Mouse (Mus musculus) forebrain, embryonic 11.5 days (tissue): ENCODE data around the gene Agpat3. TPM values are rescaled to one million over a fixed set of nuclear protein-coding genes. Genes with fewer than 3 reads are reported as not detected.

Source experiments
- ATAC-seq: fragments of 200-750 bp; cut with Nextera tagmentation; replicated peaks from 2 replicates; pipeline ENCODE4 v1.8.0; 2017; ENCODE audit warnings: moderate TSS enrichment; ENCODE audit not compliant: low FRiP score
- DNase-seq: peaks from one replicate; pipeline ENCODE4 v3.0.0-alpha.2; 2017; ENCODE audit warnings: low spot score
- H3K27ac ChIP-seq: fragments of 300-500 bp; sonication (generic); 2 replicates; pipeline ENCODE4 v1.5.1; 2014; ENCODE audit warnings: low read depth, low read length
- H3K27me3 ChIP-seq: fragments of 300-500 bp; sonication (generic); 2 replicates; pipeline ENCODE4 v1.6.1; 2014; ENCODE audit warnings: mild to moderate bottlenecking, low read length, mixed read lengths; ENCODE audit not compliant: control insufficient read depth, insufficient read depth
- H3K36me3 ChIP-seq: fragments of 300-500 bp; sonication (generic); 2 replicates; pipeline ENCODE4 v1.6.1; 2014; ENCODE audit warnings: mild to moderate bottlenecking, low read length, moderate library complexity, mixed read lengths; ENCODE audit not compliant: control insufficient read depth, insufficient read depth
- H3K4me1 ChIP-seq: fragments of 300-500 bp; sonication (generic); replicated peaks from 2 replicates; pipeline ENCODE4 v1.6.1; 2014; ENCODE audit warnings: low read length, mixed read lengths; ENCODE audit not compliant: control insufficient read depth, insufficient read depth
- H3K4me2 ChIP-seq: fragments of 300-500 bp; sonication (generic); 2 replicates; pipeline ENCODE4 v1.6.1; 2014; ENCODE audit warnings: low read depth, mild to moderate bottlenecking, low read length, moderate library complexity, mixed read lengths; ENCODE audit not compliant: severe bottlenecking
- H3K4me3 ChIP-seq: fragments of 300-500 bp; sonication (generic); 2 replicates; pipeline ENCODE4 v1.5.1; 2014; ENCODE audit warnings: low read depth, low read length
- H3K9ac ChIP-seq: fragments of 300-500 bp; sonication (generic); 2 replicates; pipeline ENCODE4 v1.6.1; 2014; ENCODE audit warnings: low read length
- H3K9me3 ChIP-seq: fragments of 300-500 bp; sonication (generic); 2 replicates; pipeline ENCODE4 v1.6.1; 2016; ENCODE audit warnings: low read length, mixed read lengths; ENCODE audit not compliant: control insufficient read depth
- WGBS: fragments of 180-500 bp; shearing (Covaris S2); extraction: QIAGEN DNeasy Blood & Tissue Kit; methylation state at CpG from one replicate; pipeline ENCODE4 v1.1.7; 2014; 5-methylcytosine and 5-hydroxymethylcytosine counted together
- polyA plus RNA-seq: library from polyadenylated mRNA; unstranded; fragments of >200 nt; fragmentation: Nextera tagmentation; extraction: Ambion mirVana; gene quantifications from 2 replicates; pipeline ENCODE4 v1.2.1, GENCODE M21; 2014

Agpat3 gene
- polyA plus RNA-seq, 1 experiment from 2014 or later = 52.3 TPM

- WGBS = 77% methylated on average over 4 of the region's 4 CpGs
- no peaks in the 10 kb centered on the region for H3K9me3 ChIP-seq
- ATAC-seq (no peak), DNase-seq (no peak)
- no peaks in the 10 kb centered on the region for H3K4me1 ChIP-seq
- H3K4me2 ChIP-seq = no peak overlapping the region
- H3K4me3 ChIP-seq = no peak overlapping the region
- no peak overlapping the region for H3K27ac ChIP-seq
- H3K36me3 ChIP-seq = no peaks in the 10 kb centered on the region
- H3K27me3 ChIP-seq = no peaks in the 10 kb centered on the region
- no peak overlapping the region for H3K9ac ChIP-seq
These were observed 96.6 kb downstream of the Agpat3 start for GRCm38 (mm10) chr10:78255646-78256059.

- H3K4me3 ChIP-seq = no peak overlapping the region
- no peaks in the 10 kb centered on the region for H3K27me3 ChIP-seq
- DNase-seq (no peak), ATAC-seq (no peak)
- H3K4me1 ChIP-seq = peaks cover 4% of the 10 kb centered on the region; the same call in 1 of the 2 replicates
- H3K27ac ChIP-seq = no peak overlapping the region
- no peaks in the 10 kb centered on the region for H3K36me3 ChIP-seq
- no peak overlapping the region for H3K4me2 ChIP-seq
- H3K9ac ChIP-seq = no peak overlapping the region
- H3K9me3 ChIP-seq = no peaks in the 10 kb centered on the region
- 89% methylated on average over 3 of the region's 3 CpGs for WGBS
These were observed 105.1 kb downstream of the Agpat3 start for GRCm38 (mm10) chr10:78247206-78247605.

- DNase-seq (no peak), ATAC-seq (no peak)
- no peaks in the 10 kb centered on the region for H3K27me3 ChIP-seq
- H3K4me1 ChIP-seq = peaks cover 4% of the 10 kb centered on the region; the same call in 1 of the 2 replicates
- H3K9ac ChIP-seq = no peak overlapping the region
- H3K27ac ChIP-seq = no peak overlapping the region
- no peaks in the 10 kb centered on the region for H3K36me3 ChIP-seq
- H3K9me3 ChIP-seq = no peaks in the 10 kb centered on the region
- no peak overlapping the region for H3K4me3 ChIP-seq
- no peak overlapping the region for H3K4me2 ChIP-seq
- 83% methylated on average over 4 of the region's 4 CpGs for WGBS
These were observed 105.6 kb downstream of the Agpat3 start for GRCm38 (mm10) chr10:78246725-78247124.

GRCm38 (mm10) chr10:78245225-78245547 is 107.1 kb downstream of the Agpat3 start:
- no peaks in the 10 kb centered on the region for H3K9me3 ChIP-seq
- H3K4me3 ChIP-seq = peak overlapping the region; percentile 83
- ATAC-seq (peak; percentile 28; the same call in 1 of the 2 replicates), DNase-seq (no peak)
- H3K27me3 ChIP-seq = no peaks in the 10 kb centered on the region
- peaks cover 4% of the 10 kb centered on the region; the same call in 1 of the 2 replicates for H3K4me1 ChIP-seq
- H3K9ac ChIP-seq = peak overlapping the region; percentile 64
- H3K27ac ChIP-seq = no peak overlapping the region
- H3K36me3 ChIP-seq = no peaks in the 10 kb centered on the region
- 20% methylated on average over 7 of the region's 7 CpGs for WGBS
- peak overlapping the region; percentile 95 for H3K4me2 ChIP-seq

GRCm38 (mm10) chr10:78244438-78245224 is 107.7 kb downstream of the Agpat3 start, which contains the start of gene Trappc10:
Gene Trappc10 (minus strand): TSS chr10:78244641.
- Histone ChIP-seq H3K36me3 (no peaks in the 10 kb centered on the region), H3K27me3 (no peaks in the 10 kb centered on the region), H3K4me1 (peaks cover 4% of the 10 kb centered on the region; the same call in 1 of the 2 replicates), H3K9ac (peak within 1 kb of the TSS; percentile 64), H3K4me2 (peak within 1 kb of the TSS; percentile 95), H3K4me3 (peak within 1 kb of the TSS; percentile 83), H3K27ac (no peak within 1 kb of the TSS), H3K9me3 (no peaks in the 10 kb centered on the region)
- ATAC-seq (peak; percentile 95), DNase-seq (peak; percentile 90)
- WGBS = 1% methylated on average over 47 of the region's 74 CpGs

GRCm38 (mm10) chr10:78244058-78244437 is 108.2 kb downstream of the Agpat3 start:
- ATAC-seq (peak; percentile 51), DNase-seq (no peak)
- H3K4me2 ChIP-seq = peak overlapping the region; percentile 95
- peaks cover 4% of the 10 kb centered on the region; the same call in 1 of the 2 replicates for H3K4me1 ChIP-seq
- H3K27ac ChIP-seq = no peak overlapping the region
- H3K9me3 ChIP-seq = no peaks in the 10 kb centered on the region
- no peaks in the 10 kb centered on the region for H3K27me3 ChIP-seq
- no peaks in the 10 kb centered on the region for H3K36me3 ChIP-seq
- WGBS = under 1% methylated on average over 31 of the region's 33 CpGs
- peak overlapping the region; percentile 83 for H3K4me3 ChIP-seq
- H3K9ac ChIP-seq = peak overlapping the region; percentile 64

GRCm38 (mm10) chr10:78238926-78239325 is 113.4 kb downstream of the Agpat3 start:
- Histone ChIP-seq H3K4me1 (no peaks in the 10 kb centered on the region; the same call in 1 of the 2 replicates), H3K36me3 (no peaks in the 10 kb centered on the region), H3K27ac (no peak overlapping the region), H3K9me3 (no peaks in the 10 kb centered on the region), H3K9ac (no peak overlapping the region), H3K4me3 (no peak overlapping the region), H3K27me3 (no peaks in the 10 kb centered on the region), H3K4me2 (no peak overlapping the region)
- WGBS = 91% methylated on average over 6 of the region's 6 CpGs
- DNase-seq = no peak
- ATAC-seq = no peak

- H3K4me2 ChIP-seq = no peak overlapping the region
- H3K36me3 ChIP-seq = no peaks in the 10 kb centered on the region
- H3K9ac ChIP-seq = no peak overlapping the region
- WGBS = 91% methylated on average over 5 of the region's 5 CpGs
- no peaks in the 10 kb centered on the region for H3K27me3 ChIP-seq
- no peaks in the 10 kb centered on the region for H3K9me3 ChIP-seq
- no peak overlapping the region for H3K4me3 ChIP-seq
- ATAC-seq (no peak), DNase-seq (no peak)
- H3K27ac ChIP-seq = no peak overlapping the region
- H3K4me1 ChIP-seq = no peaks in the 10 kb centered on the region; the same call in 1 of the 2 replicates
These were observed 114.0 kb downstream of the Agpat3 start for GRCm38 (mm10) chr10:78238297-78238696.

- no peak overlapping the region for H3K27ac ChIP-seq
- ATAC-seq = no peak
- H3K9ac ChIP-seq = no peak overlapping the region
- no peak for DNase-seq
- no peaks in the 10 kb centered on the region for H3K9me3 ChIP-seq
- 93% methylated on average over 6 of the region's 6 CpGs for WGBS
- H3K4me2 ChIP-seq = no peak overlapping the region
- H3K4me1 ChIP-seq = no peaks in the 10 kb centered on the region
- no peaks in the 10 kb centered on the region for H3K27me3 ChIP-seq
- H3K36me3 ChIP-seq = no peaks in the 10 kb centered on the region
- H3K4me3 ChIP-seq = no peak overlapping the region
These were observed 114.5 kb downstream of the Agpat3 start for GRCm38 (mm10) chr10:78237809-78238208.
